Mouse (Mus musculus): ENCODE data around the gene Capn12. TPM values are rescaled to one million over a fixed set of nuclear protein-coding genes. Genes with fewer than 3 reads are reported as not detected.
"Not testable (repeated sequence)": the region's sequence is repeated elsewhere in the genome, so short reads cannot be mapped to it uniquely, and the experiment has no call there.

The Capn12 gene
- total RNA-seq, 2 experiments from 2014 or later, result 0.54 to 0.82 TPM

- no peak for DNase-seq (ENCODE audit: low spot score in 2 of 2)
Observed at GRCm38 (mm10) chr7:28877155-28877554, 4.1 kb upstream of the Capn12 start.

GRCm38 (mm10) chr7:28877856-28878255, 3.4 kb upstream of the Capn12 start:
- DNase-seq (ENCODE audit: low spot score in 2 of 2), result no peak

- DNase-seq (ENCODE audit: low spot score in 2 of 2), result no peak
Observed at GRCm38 (mm10) chr7:28879606-28880005, 1.6 kb upstream of the Capn12 start.

GRCm38 (mm10) chr7:28880554-28880953, 668 bp upstream of the Capn12 start:
- DNase-seq (ENCODE audit: low spot score in 2 of 2), result no peak

GRCm38 (mm10) chr7:28883039-28883438, 1.8 kb downstream of the Capn12 start:
- DNase-seq (ENCODE audit: low spot score in 2 of 2), result no peak

- DNase-seq (ENCODE audit: low spot score in 2 of 2), result not testable (repeated sequence)
Observed at GRCm38 (mm10) chr7:28883704-28884103, 2.5 kb downstream of the Capn12 start.

GRCm38 (mm10) chr7:28886486-28886885, 5.3 kb downstream of the Capn12 start:
- DNase-seq (ENCODE audit: low spot score in 2 of 2), result no peak

- DNase-seq (ENCODE audit: low spot score in 2 of 2), result peak in 1 of 2 experiments; percentile 48
Observed at GRCm38 (mm10) chr7:28888701-28889161, 7.5 kb downstream of the Capn12 start.

- DNase-seq (ENCODE audit: low spot score in 2 of 2), result no peak
Observed at GRCm38 (mm10) chr7:28892601-28893000, 11.4 kb downstream of the Capn12 start.

- DNase-seq (ENCODE audit: low spot score in 2 of 2), result peak; percentile 52 to 53
Observed at GRCm38 (mm10) chr7:28893643-28894265, 12.5 kb downstream of the Capn12 start.

GRCm38 (mm10) chr7:28894942-28895341, 13.7 kb downstream of the Capn12 start:
- DNase-seq (ENCODE audit: low spot score in 2 of 2), result no peak

- no peak for DNase-seq (ENCODE audit: low spot score in 2 of 2)
Observed at GRCm38 (mm10) chr7:28897661-28898060, 16.4 kb downstream of the Capn12 start.

- no peak for DNase-seq (ENCODE audit: low spot score in 2 of 2)
Observed at GRCm38 (mm10) chr7:28899972-28900371, 18.8 kb downstream of the Capn12 start.

GRCm38 (mm10) chr7:28901311-28902125, 20.3 kb downstream of the Capn12 start:
- peak in 1 of 2 experiments; percentile 43 for DNase-seq (ENCODE audit: low spot score in 2 of 2)

GRCm38 (mm10) chr7:28902180-28902579, 21.0 kb downstream of the Capn12 start:
- no peak for DNase-seq (ENCODE audit: low spot score in 2 of 2)

- DNase-seq (ENCODE audit: low spot score in 2 of 2), result peak in 1 of 2 experiments; percentile 41
Observed at GRCm38 (mm10) chr7:28902809-28903208, 21.6 kb downstream of the Capn12 start.

GRCm38 (mm10) chr7:28903778-28904177, 22.6 kb downstream of the Capn12 start:
- no peak for DNase-seq (ENCODE audit: low spot score in 2 of 2)

GRCm38 (mm10) chr7:28907195-28907594, 26.0 kb downstream of the Capn12 start:
- no peak for DNase-seq (ENCODE audit: low spot score in 2 of 2)

GRCm38 (mm10) chr7:28911632-28912031, 30.4 kb downstream of the Capn12 start:
- no peak for DNase-seq (ENCODE audit: low spot score in 2 of 2)

- DNase-seq (ENCODE audit: low spot score in 2 of 2), result no peak
Observed at GRCm38 (mm10) chr7:28913171-28913570, 31.9 kb downstream of the Capn12 start.

- no peak for DNase-seq (ENCODE audit: low spot score in 2 of 2)
Observed at GRCm38 (mm10) chr7:28916491-28916890, 35.3 kb downstream of the Capn12 start.
